Mouse (Mus musculus): Measurements from ENCODE around the gene Tmem253.

GRCm38 (mm10) chr14:51996231-51996841 is 19.1 kb upstream of the Tmem253 start:
- TF ChIP-seq CTCF (IDR thresholded peaks at IDR 0.05; ENCODE audit: low read depth, low read length) (no peak), POLR2AphosphoS5 (IDR thresholded peaks at IDR 0.05; ENCODE audit: insufficient replicate concordance, low read depth, low read length) (no peak), TAL1 (conservative IDR thresholded peaks at IDR 0.05; ENCODE audit: low read depth, low read length) (no peak)
